Mouse (Mus musculus): ENCODE measurements around the gene Idh3g.
"Not testable (repeated sequence)": the region's sequence is repeated elsewhere in the genome, so short reads cannot be mapped to it uniquely, and the experiment has no call there.

Idh3g gene

DNA sequence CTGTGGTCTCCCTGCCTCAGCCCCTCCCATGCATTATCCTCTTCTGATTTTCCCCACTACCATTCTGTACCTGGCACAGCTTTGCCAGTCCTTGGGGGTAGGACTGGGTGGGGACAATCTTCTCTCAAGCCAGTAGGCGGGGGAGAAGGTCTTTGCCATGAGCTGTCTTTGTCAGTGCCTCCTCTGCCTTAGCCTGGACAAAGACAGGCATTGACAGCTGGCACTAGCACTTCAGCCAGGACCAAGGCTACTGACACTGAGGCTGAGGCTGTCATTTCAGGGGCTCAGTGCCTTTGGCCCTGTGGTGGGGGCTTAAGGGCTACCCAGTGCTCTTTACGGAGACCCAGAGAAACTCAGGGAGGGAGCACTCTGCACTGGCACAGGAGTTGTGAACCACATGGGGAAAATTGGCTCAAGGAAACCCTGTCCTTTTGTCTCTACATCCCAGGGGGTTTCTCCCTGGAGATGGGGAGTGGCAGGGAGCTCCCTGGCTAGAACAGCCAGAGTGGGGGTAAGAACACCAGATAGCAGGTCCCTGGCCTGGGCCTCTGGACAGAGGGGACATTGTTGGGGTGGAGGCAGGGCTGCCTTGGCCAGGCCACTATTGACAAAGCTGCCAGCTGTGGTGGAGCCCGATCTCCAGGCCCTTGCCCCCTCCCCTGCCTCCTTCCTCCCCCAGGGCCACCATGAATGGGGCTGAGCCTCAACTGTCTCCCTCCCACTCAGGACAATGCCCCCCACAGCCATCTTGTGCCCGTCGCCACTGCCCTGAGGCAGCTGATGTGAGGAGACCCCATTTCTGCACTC, 30.2 kb downstream of the Idh3g start, which contains the start of gene Plxnb3:
Gene Plxnb3 (plus strand): TSS at position 757 of the 807 bp plus-strand sequence.
- DNase-seq: no peak

DNA sequence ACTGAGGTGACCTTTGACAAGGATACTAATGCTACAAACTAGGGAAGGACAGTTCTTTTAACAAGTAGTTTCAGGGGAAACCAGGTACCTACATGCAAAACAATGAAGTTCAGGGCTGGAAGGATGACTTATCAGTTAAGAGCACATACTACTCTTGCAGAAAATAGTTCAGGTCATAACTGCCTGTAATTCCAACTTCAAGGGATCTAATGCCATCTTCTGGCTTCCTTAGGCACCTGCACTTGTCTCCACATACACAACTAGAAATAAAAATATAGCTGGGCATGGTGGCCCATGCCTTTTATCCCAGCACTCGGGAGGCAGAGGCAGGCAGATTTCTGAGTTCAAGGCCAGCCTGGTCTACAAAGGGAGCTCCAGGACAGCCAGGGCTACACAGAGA, 37.7 kb downstream of the Idh3g start:
- DNase-seq: no peak

DNA sequence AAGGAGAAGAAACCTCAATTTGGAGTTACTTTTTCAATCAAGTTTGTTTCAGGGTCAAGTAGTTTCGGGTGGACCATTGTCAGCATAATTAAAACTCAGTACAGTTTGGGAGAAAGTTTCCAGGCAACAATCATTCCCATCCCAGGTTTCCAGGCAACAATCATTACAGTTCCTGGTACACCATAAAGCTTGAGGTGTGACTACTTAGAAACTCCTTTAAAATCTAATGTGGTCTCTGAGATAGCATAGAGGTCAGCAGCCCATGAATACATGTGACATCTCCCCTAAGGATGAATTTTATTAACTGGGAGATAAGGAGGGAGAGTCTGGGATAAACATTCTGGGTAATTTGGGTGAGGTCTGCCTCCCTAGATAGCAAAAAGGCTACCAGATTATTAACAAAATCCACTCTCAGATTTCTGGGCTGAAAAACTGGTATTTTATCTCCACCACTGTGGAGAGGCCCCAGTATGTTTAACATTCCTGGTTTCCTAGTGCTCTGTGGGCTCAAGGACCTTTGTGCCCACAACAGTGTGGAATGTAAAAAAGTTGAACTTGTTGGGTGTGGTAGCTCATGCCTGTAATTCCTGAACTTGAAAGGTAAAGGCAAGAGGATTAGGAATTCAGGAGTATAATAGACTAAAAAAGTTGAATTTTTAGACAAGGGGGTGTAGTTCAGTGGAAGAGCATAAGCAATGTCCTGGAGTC, 41.8 kb downstream of the Idh3g start:
- no peak for DNase-seq

DNA sequence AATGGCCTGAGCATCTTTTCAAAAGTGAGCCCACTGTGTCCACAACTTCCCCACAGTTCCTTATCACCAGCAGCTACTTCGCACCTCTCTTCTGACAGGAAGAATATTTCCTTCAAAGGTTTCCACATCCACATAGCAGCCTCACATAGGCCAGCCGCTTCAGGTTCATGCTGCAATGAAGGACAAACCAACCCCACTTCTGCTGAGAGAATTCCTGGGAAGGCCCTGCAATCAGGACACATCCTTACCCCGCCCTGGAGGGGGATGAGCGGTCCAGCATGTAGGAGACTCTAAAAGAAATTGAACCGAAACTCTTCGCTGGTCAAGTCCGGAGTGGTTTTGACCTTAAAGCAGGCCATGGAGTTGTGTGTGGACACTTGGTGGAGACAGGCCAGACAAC, 46.9 kb downstream of the Idh3g start:
- DNase-seq: not testable (repeated sequence)

DNA sequence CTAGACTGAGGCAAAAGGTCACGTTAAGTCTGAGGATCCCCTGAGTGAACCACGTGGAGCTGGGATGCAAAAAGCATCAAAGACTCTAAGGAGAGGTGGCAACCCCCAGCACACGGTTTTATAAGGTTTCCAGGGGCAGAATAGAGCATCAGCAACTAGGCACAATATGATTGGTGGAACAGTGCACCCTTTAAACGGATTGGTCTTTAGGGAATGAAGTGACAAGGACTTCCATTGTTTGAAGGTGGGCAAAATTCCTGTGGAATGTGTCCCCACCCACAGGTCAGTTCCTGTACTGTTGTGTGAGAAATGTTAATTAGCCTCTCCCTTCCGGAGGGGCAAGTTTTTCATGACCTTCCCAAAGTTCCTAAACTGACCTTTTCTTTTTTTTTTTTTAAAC, 47.5 kb downstream of the Idh3g start:
- DNase-seq: no peak

DNA sequence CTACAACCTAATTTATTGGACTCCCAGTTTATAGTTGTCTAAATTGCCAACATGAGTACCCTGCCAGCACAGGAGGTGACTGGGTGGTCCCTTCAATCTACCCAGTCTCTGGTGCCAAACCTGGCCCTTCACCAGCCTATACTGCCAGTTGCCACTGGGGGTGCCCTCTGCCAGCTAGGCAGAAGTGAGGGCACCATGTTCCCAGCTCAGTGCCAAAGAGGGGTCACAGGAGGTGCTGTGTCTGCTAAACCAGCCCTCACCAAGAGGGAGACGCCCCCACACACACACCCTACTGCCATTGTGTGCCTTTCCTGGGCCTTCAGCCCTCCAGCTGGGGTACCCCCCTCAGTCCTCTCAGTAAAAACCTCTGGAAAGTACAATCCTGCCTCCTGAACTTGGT, 48.5 kb downstream of the Idh3g start:
- no peak for DNase-seq

DNA sequence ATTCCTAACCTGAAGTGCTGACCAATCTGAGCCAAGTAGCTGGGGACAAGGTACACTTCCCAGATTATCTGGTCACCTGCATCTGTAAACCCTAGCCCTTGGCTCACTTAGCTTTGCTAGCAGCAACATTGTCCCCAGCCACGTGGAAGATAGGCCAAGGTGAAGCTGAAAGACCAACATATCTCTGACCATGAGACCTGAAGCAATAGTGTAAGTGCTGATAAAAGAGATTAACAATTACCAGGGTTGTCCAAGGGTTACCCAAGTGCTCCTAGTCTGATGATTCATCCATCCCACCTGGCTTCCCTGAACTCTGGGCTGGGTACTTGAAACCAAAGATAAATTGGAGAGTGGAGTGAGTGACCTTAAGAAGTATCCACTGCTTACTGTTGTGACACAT, 55.8 kb downstream of the Idh3g start:
- no peak for DNase-seq
